Mouse (Mus musculus) B cell, adult 62 days (primary cell): ENCODE measurements around the gene Acot5. TPM values are rescaled to one million over a fixed set of nuclear protein-coding genes. Genes with fewer than 3 reads are reported as not detected.

Experiments
- total RNA-seq: library from RNA; stranded (reverse); gene quantifications from 4 replicates; pipeline ENCODE4 v1.2.4, GENCODE M21; 2023

Gene Acot5
- not detected in 4 replicates for total RNA-seq

GRCm38 (mm10) chr12:84068986-84069385 is at the start of gene Acot5:
TSS of gene Acot5 (plus strand) at chr12:84069325.

GRCm38 (mm10) chr12:84038241-84038640 is 30.9 kb upstream of the Acot5 start, which contains the start of gene Acot4:
TSS of gene Acot4 (plus strand) at chr12:84038379.

GRCm38 (mm10) chr12:84038691-84039111 is 30.4 kb upstream of the Acot5 start, which contains the start of gene Gm49366:
TSS of gene Gm49366 (plus strand) at chr12:84038935.

DNA sequence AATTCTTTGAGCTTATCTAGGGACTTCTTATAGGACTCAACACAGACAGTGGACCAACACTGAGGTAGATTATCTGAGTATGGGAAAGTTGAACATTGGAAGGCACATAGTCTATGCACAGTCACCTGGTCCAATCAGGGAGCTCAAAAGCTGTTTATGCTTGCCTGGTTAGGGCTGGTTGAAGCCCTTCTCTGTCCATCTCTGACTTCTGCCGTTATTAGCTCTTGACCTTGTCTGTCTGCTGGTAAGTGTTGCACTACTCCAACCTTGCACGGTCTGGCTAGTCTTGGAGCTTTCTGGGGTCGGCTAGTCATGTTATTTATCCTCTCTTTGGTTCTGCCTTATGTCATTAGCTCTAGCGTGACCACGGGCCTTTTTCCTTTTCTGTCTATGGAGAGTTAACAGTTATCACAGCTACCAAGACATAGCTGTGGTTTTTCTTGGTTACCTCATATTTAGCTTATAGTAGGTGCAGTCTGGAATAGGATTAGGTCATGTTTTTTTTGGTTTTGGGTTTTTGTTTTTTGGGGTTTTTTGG is 17.1 kb upstream of the Acot5 start, which contains the start of gene Acot3:
Gene Acot3 (plus strand): TSS at position 208 of the 538 bp plus-strand sequence.

GRCm38 (mm10) chr12:84100604-84101492 is 31.7 kb downstream of the Acot5 start, which contains the start of gene Acot6:
TSS of gene Acot6 (plus strand) at chr12:84100654.

DNA sequence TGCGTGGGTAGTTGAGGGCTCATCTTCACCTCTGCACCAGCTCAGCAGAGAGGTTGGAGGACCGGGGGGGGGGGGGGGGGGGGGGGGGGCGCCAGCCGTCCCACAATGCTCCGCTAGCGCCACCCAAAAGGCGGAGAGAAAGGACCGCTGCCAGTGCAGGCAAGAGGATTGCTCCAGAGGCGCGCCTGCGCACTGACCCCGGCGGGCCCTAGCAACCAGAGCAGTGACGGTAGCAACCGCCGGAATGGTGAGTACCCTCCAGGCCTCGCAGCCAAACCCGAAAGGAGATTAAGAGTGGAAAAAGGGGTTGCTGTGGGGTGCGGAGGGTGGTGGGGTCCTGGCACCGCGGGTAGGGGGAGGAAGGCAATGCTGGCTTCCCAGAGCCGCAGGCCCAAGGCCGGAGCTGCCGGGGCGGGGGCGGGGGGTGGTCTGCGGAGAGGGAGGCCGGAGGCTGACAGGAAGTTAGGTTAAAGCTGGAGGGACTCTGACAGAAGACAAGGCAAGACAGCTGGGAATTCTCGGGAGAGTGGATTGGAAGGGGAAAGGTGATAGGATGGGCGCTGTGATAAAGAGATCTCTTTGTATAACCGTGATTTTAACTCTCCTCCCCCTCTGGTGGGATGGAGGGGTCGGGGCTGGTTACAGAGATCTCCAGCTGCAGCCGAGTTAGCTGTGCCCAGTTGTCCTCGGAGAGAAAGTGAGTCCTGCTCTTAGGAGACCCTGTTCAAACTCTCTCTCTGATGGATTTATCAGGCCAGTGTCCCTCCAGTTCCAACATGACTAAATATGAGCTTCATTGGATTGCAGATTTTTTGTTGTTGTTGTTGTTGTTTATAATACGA is 45.2 kb downstream of the Acot5 start, which contains the start of gene Dnal1:
Gene Dnal1 (plus strand): TSS at position 214 of the 842 bp plus-strand sequence.

Other genes starting within 250 kb of the Acot5 start
- gene Numb, start 147.4 kb upstream of the Acot5 start, total RNA-seq, result 33.8 to 49.4 TPM (median 41.0 TPM) in 4 replicates
- gene Riox1, start 118.7 kb upstream of the Acot5 start, total RNA-seq, result 13.6 to 16.7 TPM (median 14.8 TPM) in 4 replicates
- not detected in 4 replicates for gene Heatr4, start 84.5 kb upstream of the Acot5 start, total RNA-seq
- 30.2 to 37.5 TPM (median 33.8 TPM) in 4 replicates for gene Acot2, start 81.5 kb upstream of the Acot5 start, total RNA-seq
- 1.4 to 7.7 TPM (median 1.8 TPM) in 4 replicates for gene Acot1, start 59.8 kb upstream of the Acot5 start, total RNA-seq
- gene Acot4, start 30.9 kb upstream of the Acot5 start, total RNA-seq, result not detected in 4 replicates
- gene Gm49366, start 30.4 kb upstream of the Acot5 start, total RNA-seq, result not detected in 4 replicates
- gene Acot3, start 17.2 kb upstream of the Acot5 start, total RNA-seq, result not detected in 4 replicates
- gene Acot6, start 31.3 kb downstream of the Acot5 start, total RNA-seq, result 0.63 to 1.5 TPM (median 0.93 TPM) in 4 replicates
- 0.58 to 0.78 TPM (median 0.69 TPM) in 4 replicates for gene Dnal1, start 45.0 kb downstream of the Acot5 start, total RNA-seq
- 14.7 to 16.3 TPM (median 15.6 TPM) in 4 replicates for gene Pnma1, start 79.2 kb downstream of the Acot5 start, total RNA-seq
- 208 to 233 TPM (median 223 TPM) in 4 replicates for gene Elmsan1, start 149.6 kb downstream of the Acot5 start, total RNA-seq
- 18.9 to 24.7 TPM (median 22.6 TPM) in 4 replicates for gene Ptgr2, start 215.9 kb downstream of the Acot5 start, total RNA-seq
- gene Zfp410, start 247.5 kb downstream of the Acot5 start, total RNA-seq, result 52.0 to 76.0 TPM (median 59.6 TPM) in 4 replicates